Mouse (Mus musculus) heart, postnatal 10 days (tissue): ENCODE measurements around the gene Gm16181. TPM values are rescaled to one million over a fixed set of nuclear protein-coding genes. Genes with fewer than 3 reads are reported as not detected.
A peak's percentile ranks its signal among the peaks of the same experiment; 100 is the strongest.

ENCODE experiments used
- DNase-seq, 2 experiments: peaks; one replicate each; pipeline ENCODE4 v3.0.0; 2021
- intact Hi-C: fragments of 180-260 bp; cut with DNase I; formaldehyde crosslinking; loops from one replicate; pipeline ENCODE4 v1.15.1; 2025
- total RNA-seq, 2 experiments: library from RNA; stranded (reverse); gene quantifications; 2 replicates each; pipeline ENCODE4 v1.2.3; 2021

Gene Gm16181
- total RNA-seq, 2 experiments from 2014 or later: 0.84 TPM; not detected in 1

DNA sequence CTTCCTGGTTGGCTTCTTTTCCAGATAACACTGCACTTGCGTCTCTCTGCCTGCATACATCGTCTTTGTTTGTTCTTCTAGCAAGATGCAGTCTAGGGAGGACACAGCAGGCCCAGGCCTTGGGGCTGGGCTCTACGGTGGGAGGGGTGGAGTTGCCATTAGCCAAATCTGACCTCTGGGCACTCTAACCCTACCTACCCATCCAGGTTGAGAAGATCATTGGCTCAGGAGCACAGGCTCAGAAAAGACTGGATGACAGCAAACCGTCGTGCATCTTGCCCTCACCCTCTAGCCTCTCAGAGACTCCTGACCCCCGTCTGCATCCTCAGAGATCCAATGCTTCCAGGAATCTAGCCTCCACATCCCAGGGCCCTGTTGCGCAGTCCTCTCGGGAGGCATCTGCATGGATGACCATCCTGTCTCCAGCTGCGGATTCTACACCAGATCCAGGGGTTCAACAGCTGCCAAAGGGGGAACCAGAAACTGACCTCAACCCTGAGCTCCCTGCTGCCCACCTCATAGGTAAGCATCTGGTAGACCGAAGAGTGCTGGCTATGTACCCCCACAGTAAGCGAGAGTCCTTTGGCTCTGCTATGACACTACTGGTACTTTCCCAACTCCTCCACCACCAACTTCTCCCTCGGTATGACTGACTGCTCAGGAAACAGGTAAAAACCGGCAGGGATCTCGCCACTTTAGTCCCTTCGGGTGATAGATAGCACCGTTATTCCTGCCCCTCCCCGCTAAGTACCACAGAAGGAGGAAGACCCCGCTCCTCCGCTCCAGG lies 25.6 kb upstream of the Gm16181 start:
- no peak for DNase-seq
- intact Hi-C loops: loop anchor here (2.0 kb wide), 2 partner anchors 16 to 32 kb away; no protein-coding TSS in a partner anchor

DNA sequence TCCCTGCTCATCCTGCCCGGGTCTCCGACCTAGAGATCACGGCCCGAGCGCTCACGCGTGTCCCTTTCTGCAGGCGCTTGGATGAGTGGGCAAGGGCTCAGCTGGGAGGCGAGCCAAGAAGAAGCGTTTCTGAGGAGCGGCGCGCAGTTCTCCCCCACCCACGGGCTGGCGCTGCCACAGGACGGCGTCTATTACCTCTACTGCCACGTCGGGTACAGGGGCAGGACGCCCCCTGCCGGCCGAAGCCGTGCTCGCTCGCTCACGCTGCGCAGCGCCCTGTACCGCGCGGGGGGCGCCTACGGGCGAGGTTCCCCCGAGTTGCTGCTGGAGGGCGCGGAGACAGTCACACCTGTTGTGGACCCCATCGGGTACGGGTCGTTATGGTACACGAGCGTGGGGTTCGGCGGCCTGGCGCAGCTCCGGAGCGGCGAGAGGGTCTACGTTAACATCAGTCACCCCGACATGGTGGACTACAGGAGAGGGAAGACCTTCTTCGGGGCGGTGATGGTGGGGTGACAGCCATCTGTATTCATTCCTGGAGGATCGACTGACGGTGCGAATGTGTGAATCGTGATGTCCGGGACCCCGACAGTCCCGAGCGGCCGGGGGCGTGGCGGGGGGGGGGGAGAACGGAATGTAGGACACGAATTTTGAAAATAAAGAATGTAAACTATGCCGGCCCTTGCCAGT lies 24.9 kb upstream of the Gm16181 start:
- intact Hi-C loops: loop anchor here (2.0 kb wide), 2 partner anchors 17 to 31 kb away; no protein-coding TSS in a partner anchor
- DNase-seq: peak; percentile 85

GRCm38 (mm10) chr17:35196321-35196641 lies 24.4 kb upstream of the Gm16181 start:
- intact Hi-C loops: no loop called here
- DNase-seq: no peak

DNA sequence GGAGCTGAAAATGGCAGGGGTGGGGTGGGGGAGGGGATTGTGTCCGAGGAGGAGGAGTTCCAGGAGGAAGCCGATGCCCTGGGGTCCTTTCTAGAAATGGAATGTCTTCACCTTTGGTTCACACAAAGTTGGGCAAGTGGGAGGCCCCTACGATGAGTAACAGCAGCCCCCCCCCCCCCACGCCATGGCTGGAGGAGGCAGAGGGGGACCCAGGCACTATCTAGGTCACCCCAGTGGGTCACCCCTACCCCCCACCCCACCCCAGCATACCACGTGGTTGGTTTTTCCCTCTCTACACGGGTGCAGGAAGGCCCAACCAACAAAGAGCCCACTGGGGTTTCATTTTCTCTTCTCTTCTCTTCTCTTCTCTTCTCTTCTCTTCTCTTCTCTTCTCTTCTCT lies 23.5 kb upstream of the Gm16181 start:
- intact Hi-C loops: no loop called here
- no peak for DNase-seq

DNA sequence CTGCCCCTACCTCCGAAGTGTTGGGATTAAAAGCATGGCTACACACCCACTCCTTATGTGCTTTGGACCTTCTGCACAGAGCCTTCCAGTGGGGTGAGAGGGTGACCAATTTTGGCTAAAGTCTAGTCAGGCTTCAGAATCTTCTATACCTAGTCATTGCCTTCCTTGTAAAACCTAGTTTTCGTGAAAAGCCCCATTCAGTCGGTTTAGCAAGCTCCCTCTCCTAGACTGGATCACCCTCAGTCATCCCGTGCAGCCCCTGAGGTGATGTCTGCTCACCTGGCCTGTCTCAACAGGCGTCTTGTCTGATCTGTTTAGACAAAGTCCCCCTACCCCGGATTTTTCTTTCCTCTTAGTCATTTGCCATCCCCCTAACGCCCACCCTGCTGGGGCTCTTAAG lies 22.6 kb upstream of the Gm16181 start:
- intact Hi-C loops: no loop called here
- no peak for DNase-seq

GRCm38 (mm10) chr17:35198946-35199345 lies 21.7 kb upstream of the Gm16181 start:
- no peak for DNase-seq
- intact Hi-C loops: no loop called here

DNA sequence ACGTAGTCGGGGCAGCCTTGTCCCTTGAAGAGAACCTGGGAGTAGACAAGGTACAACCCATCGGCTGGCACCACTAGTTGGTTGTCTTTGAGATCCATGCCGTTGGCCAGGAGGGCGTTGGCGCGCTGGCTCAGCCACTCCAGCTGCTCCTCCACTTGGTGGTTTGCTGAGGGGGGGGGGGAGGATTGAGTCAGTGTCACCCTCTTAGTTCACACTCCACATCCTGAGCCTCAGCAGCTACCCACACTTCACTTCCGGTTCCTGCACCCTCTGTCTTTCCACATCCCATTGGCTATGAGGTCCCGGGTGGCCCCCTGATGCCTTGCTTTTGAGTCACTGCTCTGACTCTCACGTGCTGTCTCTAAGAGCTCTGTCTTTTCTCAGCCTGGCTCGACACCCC lies 20.2 kb upstream of the Gm16181 start:
- intact Hi-C loops: loop anchor here (2.0 kb wide), 1 partner anchor 18 kb away; no protein-coding TSS in a partner anchor
- peak; percentile 27 for DNase-seq

DNA sequence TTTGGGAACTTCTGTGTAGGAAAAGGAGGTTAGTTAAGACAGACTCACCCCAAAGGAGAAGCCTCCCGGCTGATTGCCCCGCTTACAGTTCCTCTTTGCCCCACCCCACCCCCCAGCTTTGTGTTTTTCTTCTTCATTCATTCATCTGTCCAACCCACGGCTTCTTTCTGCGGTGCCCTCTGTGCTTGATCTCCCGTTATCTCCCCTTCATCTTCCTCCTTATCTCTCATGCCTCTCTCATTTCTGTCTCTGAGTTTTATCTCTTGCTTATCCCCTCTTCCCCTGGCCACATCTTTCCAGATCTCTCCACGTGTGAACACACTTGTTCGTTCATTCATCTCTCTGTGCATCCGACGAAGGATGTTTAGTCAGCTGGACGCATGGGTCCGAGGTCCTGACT lies 19.5 kb upstream of the Gm16181 start:
- intact Hi-C loops: loop anchor here (2.0 kb wide), 1 partner anchor 18 kb away; no protein-coding TSS in a partner anchor

DNA sequence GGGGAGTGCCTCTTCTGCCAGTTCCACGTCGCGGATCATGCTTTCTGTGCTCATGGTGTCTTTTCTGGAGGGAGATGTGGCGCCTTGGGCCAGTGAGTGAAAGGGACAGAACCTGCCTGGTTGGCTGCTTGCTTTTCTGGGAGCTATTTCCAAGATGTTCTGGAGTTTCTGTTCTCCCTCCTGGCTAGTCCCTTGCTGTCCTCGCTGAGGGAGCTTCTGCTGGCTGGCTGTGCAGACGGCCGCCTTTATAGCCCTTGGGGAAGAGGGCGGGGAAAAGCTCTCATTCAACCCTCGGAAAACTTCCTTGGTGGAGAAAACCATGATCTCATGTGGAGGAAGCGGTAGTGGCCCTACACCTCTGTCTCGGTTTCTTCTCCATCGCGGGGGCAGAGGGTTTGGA lies 18.8 kb upstream of the Gm16181 start, which contains the start of gene Tnf:
TSS of gene Tnf (minus strand) at position 221 of the 400 bp plus-strand sequence.
- intact Hi-C loops: loop anchor here (2.0 kb wide), 1 partner anchor 17 kb away; no protein-coding TSS in a partner anchor
- DNase-seq: peak; percentile 70 to 71

More for the DNA sequence above, 19.5 kb upstream of the Gm16181 start:
- DNase-seq: no peak

GRCm38 (mm10) chr17:35202442-35202841 lies 18.2 kb upstream of the Gm16181 start:
- DNase-seq: no peak
- intact Hi-C loops: no loop called here

- DNase-seq: no peak
- intact Hi-C loops: no loop called here
Measured at GRCm38 (mm10) chr17:35204494-35205379, 15.9 kb upstream of the Gm16181 start, which contains the start of gene Lta. Lta (minus strand) TSS chr17:35205351.

DNA sequence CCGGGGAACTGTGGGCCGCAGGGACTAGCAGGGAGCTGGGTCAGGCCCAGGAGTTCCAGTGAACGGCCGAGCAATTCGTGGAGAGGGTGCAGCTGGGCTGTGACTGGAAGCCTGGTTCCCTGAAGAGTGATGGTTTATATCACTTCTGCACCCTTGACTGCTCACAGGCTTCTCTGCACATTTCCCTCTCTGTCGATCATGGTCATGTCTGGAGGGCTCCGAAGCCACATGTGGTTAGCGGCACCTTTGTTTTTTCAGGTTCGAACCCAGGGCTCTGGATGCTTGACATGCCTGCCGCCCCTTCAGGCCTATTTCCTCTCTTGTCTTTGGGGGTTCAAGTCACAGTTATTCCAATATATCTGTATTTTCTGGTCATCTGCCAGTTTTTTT lies 15.3 kb upstream of the Gm16181 start:
- intact Hi-C loops: no loop called here
- no peak for DNase-seq

DNA sequence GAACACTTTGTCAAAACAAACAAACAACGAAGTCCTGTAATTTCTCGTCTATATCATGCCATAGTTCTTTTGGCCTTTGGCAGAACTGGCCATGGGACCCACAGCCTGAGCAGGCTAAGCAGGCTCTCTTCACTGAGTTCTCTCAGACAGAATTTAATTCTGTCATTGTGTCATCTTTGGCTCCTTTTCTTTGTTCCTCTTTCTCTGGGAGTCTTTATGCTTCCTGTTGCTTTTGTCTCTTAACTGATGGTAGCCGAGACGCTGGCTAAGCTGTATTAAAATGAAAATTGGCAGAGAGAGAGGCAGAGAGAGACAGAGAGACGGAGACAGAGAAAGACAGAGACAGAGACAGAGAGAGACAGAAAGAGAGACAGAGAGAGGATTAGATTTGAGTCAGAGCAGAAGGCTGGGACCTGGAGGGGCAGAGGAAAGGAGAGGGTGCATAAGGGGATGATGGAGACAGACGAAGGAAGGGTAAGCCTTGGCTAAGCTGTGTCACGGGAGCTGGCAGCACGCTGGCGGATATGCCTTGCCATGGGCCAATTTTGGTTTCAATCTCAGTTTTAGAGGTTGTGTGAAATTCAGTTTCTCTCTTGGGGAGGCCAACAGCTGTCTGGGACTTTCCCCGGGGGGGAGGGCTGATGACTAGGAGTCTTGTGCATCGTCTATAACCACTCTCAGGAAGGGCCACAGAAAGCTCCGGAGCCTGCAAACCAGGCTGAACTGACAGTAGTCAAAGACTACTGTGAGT lies 10.7 kb upstream of the Gm16181 start:
- intact Hi-C loops: no loop called here
- DNase-seq: peak; percentile 21 to 44

DNA sequence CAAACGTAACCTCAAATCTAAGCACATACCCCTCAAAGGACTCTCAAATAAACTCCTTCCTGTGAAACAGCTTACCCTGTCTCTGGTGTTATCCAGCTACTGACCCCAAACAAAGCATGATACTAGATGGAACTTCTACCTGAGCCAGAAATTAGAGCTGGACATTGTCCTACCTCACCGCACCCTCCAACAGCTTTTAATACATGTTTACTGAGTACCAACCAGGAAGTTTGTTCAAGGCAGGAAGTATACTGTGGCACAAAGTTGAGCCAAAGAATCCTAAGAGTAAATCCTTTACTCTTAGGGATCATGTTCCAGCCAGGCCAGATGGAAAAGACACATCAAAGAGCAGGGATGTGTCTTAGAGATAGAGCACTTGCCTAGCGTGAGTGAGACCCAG lies 10.0 kb upstream of the Gm16181 start:
- DNase-seq: no peak
- intact Hi-C loops: no loop called here

- DNase-seq: no peak
- intact Hi-C loops: no loop called here
Measured at GRCm38 (mm10) chr17:35213071-35213470, 7.6 kb upstream of the Gm16181 start.

- intact Hi-C loops: loop anchor here (2.0 kb wide), 1 partner anchor 18 kb away; no protein-coding TSS in a partner anchor
- DNase-seq: peak in 1 of 2 experiments; percentile 71
Measured at GRCm38 (mm10) chr17:35218516-35219193, 2.0 kb upstream of the Gm16181 start.

DNA sequence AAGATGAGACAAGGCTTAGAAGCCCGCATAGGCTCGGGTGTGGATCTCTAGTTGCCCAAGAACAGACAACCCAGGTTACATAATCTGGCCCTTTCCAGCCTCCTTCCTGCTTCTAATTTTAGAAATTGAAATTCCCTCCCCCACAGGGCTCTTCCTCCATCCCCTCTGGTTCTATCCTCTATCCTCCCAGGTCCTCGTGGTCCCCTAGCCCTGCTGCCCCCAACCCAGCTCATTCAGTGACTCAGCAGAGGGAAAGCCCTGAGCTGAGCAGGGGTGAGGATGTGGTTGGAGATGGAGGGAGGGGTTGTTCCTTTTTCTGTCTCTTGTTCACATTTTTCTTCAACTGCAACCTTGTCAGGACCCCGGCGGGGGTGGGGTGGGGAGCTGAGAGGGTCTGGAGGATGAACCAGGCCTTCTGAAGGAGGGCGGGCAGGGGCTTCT lies 1.0 kb upstream of the Gm16181 start:
- intact Hi-C loops: loop anchor here (2.0 kb wide), 1 partner anchor 19 kb away; no protein-coding TSS in a partner anchor
- no peak for DNase-seq

DNA sequence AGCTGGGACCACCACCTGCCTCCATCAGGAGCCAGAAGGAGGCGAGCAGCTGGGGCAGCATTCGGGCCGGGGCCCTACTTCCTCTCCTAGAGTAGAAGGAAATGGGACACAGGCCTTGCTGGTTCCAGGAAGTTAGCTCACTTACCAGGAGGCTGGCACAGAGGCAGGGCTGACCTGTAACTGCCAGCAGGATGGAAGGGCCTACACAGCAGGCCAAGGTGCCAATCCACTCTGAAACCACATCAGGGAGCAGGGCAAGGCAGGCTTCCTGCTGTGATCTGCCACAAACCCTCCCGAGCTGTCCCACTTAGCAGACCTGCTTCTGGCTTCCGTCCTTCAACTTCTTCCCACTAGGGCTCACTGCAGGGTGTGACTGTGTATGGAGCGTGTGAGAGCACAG lies 1.7 kb downstream of the Gm16181 start:
- intact Hi-C loops: no loop called here
- DNase-seq: peak in 1 of 2 experiments; percentile 32

DNA sequence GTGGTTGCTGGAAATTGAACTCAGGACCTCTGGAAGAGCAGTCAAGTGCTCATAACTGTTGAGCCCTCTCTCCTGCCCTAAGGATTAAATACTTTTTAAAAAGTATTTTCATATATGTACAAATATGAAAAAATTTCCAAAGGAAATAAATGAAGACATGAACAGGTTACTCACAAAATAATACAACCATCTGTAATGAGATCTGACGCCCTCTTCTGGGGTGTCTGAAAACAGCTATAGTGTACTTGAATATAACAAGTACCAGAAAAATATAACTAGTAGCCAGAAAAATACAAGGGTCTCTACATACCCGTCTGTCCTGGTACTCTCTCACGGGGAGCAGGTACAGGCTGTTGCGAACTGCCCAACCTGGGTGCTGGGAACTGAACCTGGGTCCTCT lies 4.0 kb downstream of the Gm16181 start:
- no peak for DNase-seq
- intact Hi-C loops: no loop called here
